Mouse (Mus musculus) limb, embryonic 14.5 days (tissue): ENCODE measurements around the gene Ndufa4l2. TPM values are rescaled to one million over a fixed set of nuclear protein-coding genes. Genes with fewer than 3 reads are reported as not detected.

ENCODE experiments used
- ATAC-seq: fragments of 200-750 bp; cut with Nextera tagmentation; 2 replicates; pipeline ENCODE4 v1.8.0; 2017; ENCODE audit warnings: low read depth, moderate number of reproducible peaks, moderate TSS enrichment; ENCODE audit not compliant: low FRiP score
- DNase-seq: peaks from one replicate; pipeline ENCODE4 v3.0.0-alpha.2; 2015; ENCODE audit warnings: low spot score
- H3K27ac ChIP-seq: fragments of 300-500 bp; sonication (generic); replicated peaks from 2 replicates; pipeline ENCODE4 v1.5.1; 2014; ENCODE audit warnings: low read depth, mild to moderate bottlenecking, low read length, moderate library complexity, mixed read lengths
- H3K27me3 ChIP-seq: fragments of 300-500 bp; sonication (generic); 2 replicates; pipeline ENCODE4 v1.6.1; 2014; ENCODE audit warnings: low read length, mixed read lengths; ENCODE audit not compliant: control insufficient read depth, insufficient read depth
- H3K36me3 ChIP-seq: fragments of 300-500 bp; sonication (generic); 2 replicates; pipeline ENCODE4 v1.6.1; 2014; ENCODE audit warnings: mild to moderate bottlenecking, low read length, moderate library complexity, mixed read lengths; ENCODE audit not compliant: control insufficient read depth, insufficient read depth
- H3K4me1 ChIP-seq: fragments of 300-500 bp; sonication (generic); 2 replicates; pipeline ENCODE4 v1.6.1; 2014; ENCODE audit warnings: antibody characterized with exemption, low read length, mixed read lengths; ENCODE audit not compliant: control insufficient read depth, insufficient read depth
- H3K4me2 ChIP-seq: fragments of 300-500 bp; sonication (generic); replicated peaks from 2 replicates; pipeline ENCODE4 v1.6.1; 2014; ENCODE audit warnings: low read depth, mild to moderate bottlenecking, low read length, moderate library complexity; ENCODE audit not compliant: severe bottlenecking
- H3K4me3 ChIP-seq: fragments of 300-500 bp; sonication (generic); replicated peaks from 2 replicates; pipeline ENCODE4 v1.5.1; 2014; ENCODE audit warnings: low read length
- H3K9ac ChIP-seq: fragments of 300-500 bp; sonication (generic); 2 replicates; pipeline ENCODE4 v1.6.1; 2014; ENCODE audit warnings: mild to moderate bottlenecking, low read depth, low read length, moderate library complexity; ENCODE audit not compliant: severe bottlenecking
- H3K9me3 ChIP-seq: fragments of 300-500 bp; sonication (generic); 2 replicates; pipeline ENCODE4 v1.6.1; 2016; ENCODE audit warnings: low read length; ENCODE audit not compliant: control insufficient read depth
- POLR2A ChIP-seq: fragments of 200-500 bp; IDR thresholded peaks from 2 replicates; pipeline ENCODE4 v1.8.0; 2012; ENCODE audit warnings: inconsistent platforms, mild to moderate bottlenecking, moderate library complexity, borderline replicate concordance; ENCODE audit not compliant: insufficient read depth, insufficient read length; ENCODE audit errors: extremely low read depth
- WGBS: fragments of 180-500 bp; shearing (Covaris S2); extraction: QIAGEN DNeasy Blood & Tissue Kit; methylation state at CpG from one replicate; pipeline ENCODE4 v1.1.7; 2014; 5-methylcytosine and 5-hydroxymethylcytosine counted together
- polyA plus RNA-seq, 2 experiments: library from polyadenylated mRNA; depleted of rRNA in 1 of 2; stranded (reverse) in 1 of 2; unstranded in 1 of 2; fragments of >200 nt; fragmentation: Nextera tagmentation in 1 of 2; extraction: Ambion mirVana in 1 of 2; gene quantifications; 2 replicates each; pipeline versions ENCODE4 v1.2.1 to v1.2.3; 2012 to 2014

The Ndufa4l2 gene
- polyA plus RNA-seq, 2 experiments: 36.9 to 62.9 TPM

DNA sequence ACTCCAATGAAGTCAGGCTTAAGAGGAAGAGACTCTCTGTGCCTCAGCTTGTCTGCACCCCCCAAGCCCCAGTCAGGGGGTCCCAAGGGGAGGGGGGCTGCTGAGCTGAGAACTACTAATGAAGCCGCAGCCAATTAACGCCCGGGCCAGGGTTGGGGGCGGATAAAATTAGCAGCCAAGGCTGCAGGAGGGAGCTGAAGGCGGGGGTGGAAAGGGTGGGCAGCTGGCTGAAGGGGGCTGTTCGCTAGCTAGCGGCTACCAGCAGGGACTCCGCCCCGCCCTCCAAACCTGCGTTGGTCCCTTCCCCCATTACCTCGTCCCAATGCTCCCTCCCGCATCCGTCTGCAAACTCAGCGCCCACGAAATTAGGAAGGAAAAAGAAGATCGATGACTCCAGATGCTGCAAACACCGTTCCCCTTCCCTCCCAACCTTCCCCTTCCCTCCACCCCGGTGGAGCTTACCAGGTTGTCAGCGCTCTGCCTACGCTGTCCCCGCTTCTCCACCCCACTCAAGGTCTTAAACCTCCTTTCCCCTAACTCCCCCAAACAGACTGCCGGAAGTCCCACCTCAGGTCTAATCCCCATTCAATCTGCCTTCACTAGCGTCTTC lies 10.0 kb downstream of the Ndufa4l2 start:
- WGBS: 3% methylated on average over 22 of the region's 23 CpGs
- TF ChIP-seq POLR2A: no peak
- H3K27ac ChIP-seq: no peak overlapping the region
- H3K4me3 ChIP-seq: peak overlapping the region; percentile 4; the same call in 1 of the 2 replicates
- peaks cover 39% of the 10 kb centered on the region for H3K4me1 ChIP-seq
- H3K9me3 ChIP-seq: no peaks in the 10 kb centered on the region
- peaks cover 57% of the 10 kb centered on the region for H3K27me3 ChIP-seq
- H3K9ac ChIP-seq: no peak overlapping the region
- peak overlapping the region; percentile 2; the same call in 1 of the 2 replicates for H3K4me2 ChIP-seq
- ATAC-seq (no peak), DNase-seq (no peak)
- peaks cover 5% of the 10 kb centered on the region; the same call in 1 of the 2 replicates for H3K36me3 ChIP-seq

- H3K9ac ChIP-seq: no peak overlapping the region
- TF ChIP-seq POLR2A: 0 out of 2 replicates have a peak, but pooled peaks have one; percentile 2
- under 1% methylated on average over 24 of the region's 26 CpGs for WGBS
- peak overlapping the region; percentile 28 for H3K4me3 ChIP-seq
- peak overlapping the region; percentile 43 for H3K4me2 ChIP-seq
- ATAC-seq (no peak), DNase-seq (no peak)
- peaks cover 69% of the 10 kb centered on the region for H3K27me3 ChIP-seq
- H3K36me3 ChIP-seq: no peaks in the 10 kb centered on the region
- H3K4me1 ChIP-seq: peaks cover 52% of the 10 kb centered on the region
- no peaks in the 10 kb centered on the region for H3K9me3 ChIP-seq
- no peak overlapping the region for H3K27ac ChIP-seq
Observed at GRCm38 (mm10) chr10:127526048-127526447, 11.3 kb downstream of the Ndufa4l2 start.

- no peak for DNase-seq
- no peaks in the 10 kb centered on the region for H3K9me3 ChIP-seq
- 0 out of 2 replicates have a peak, but pooled peaks have one; percentile 1 for TF ChIP-seq POLR2A
- 2% methylated on average over 20 of the region's 26 CpGs for WGBS
- H3K4me3 ChIP-seq: peak overlapping the region; percentile 28
- 0 out of 2 replicates have a peak, but pooled peaks have one; percentile 13 for ATAC-seq
- no peaks in the 10 kb centered on the region for H3K36me3 ChIP-seq
- no peak overlapping the region for H3K9ac ChIP-seq
- H3K27ac ChIP-seq: no peak overlapping the region
- H3K4me1 ChIP-seq: peaks cover 52% of the 10 kb centered on the region
- peaks cover 74% of the 10 kb centered on the region for H3K27me3 ChIP-seq
- peak overlapping the region; percentile 43 for H3K4me2 ChIP-seq
Observed at GRCm38 (mm10) chr10:127526681-127527080, 11.9 kb downstream of the Ndufa4l2 start.

GRCm38 (mm10) chr10:127527481-127527880 lies 12.7 kb downstream of the Ndufa4l2 start:
- Histone ChIP-seq H3K4me3 (no peak overlapping the region), H3K9ac (no peak overlapping the region), H3K4me2 (no peak overlapping the region), H3K27me3 (peaks cover 77% of the 10 kb centered on the region), H3K4me1 (peaks cover 58% of the 10 kb centered on the region), H3K36me3 (no peaks in the 10 kb centered on the region), H3K9me3 (no peaks in the 10 kb centered on the region), H3K27ac (no peak overlapping the region)
- TF ChIP-seq POLR2A: no peak
- DNase-seq (no peak), ATAC-seq (no peak)
- WGBS: 7% methylated on average over 17 of the region's 17 CpGs

DNA sequence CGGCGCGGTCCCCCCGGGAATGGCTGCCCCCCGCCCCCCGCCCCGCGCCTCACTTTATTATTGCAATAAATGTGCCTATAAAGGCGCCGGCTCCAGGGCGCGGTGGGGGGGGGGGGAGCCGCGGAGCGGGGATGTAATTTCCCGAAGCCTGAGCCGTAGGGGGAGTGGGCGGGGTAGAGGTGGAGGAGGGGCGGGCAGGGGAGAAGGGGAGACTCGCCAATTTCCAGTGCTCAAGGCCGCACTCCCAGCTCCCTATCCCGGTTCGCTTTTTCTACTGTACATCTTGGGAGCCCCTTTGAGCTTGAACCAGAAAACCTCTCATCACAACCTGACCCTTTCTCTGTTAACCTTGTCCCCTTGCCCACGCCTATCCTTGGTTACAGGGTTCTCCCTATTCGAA lies 16.2 kb downstream of the Ndufa4l2 start:
- peaks cover 92% of the 10 kb centered on the region for H3K27me3 ChIP-seq
- no peaks in the 10 kb centered on the region for H3K36me3 ChIP-seq
- H3K4me1 ChIP-seq: peaks cover 62% of the 10 kb centered on the region
- peak overlapping the region; percentile 25 for H3K4me3 ChIP-seq
- H3K9ac ChIP-seq: no peak overlapping the region
- DNase-seq (peak; percentile 56), ATAC-seq (peak; percentile 38)
- H3K27ac ChIP-seq: no peak overlapping the region
- no peak for TF ChIP-seq POLR2A
- peak overlapping the region; percentile 46 for H3K4me2 ChIP-seq
- no peaks in the 10 kb centered on the region for H3K9me3 ChIP-seq
- 4% methylated on average over 20 of the region's 25 CpGs for WGBS
